Mouse (Mus musculus) megakaryocyte, embryonic 14.5 days (primary cell): ENCODE measurements at regions not wholly inside any gene's neighbourhood (a gene's known extent, or its start where the extent isn't known, plus 50 kb on each side); places are given as distances from the start of the nearest gene placed in this dataset.

Experiments
- FLI1 ChIP-seq: IDR thresholded peaks from 2 replicates; pipeline ENCODE4 v1.6.1; 2012; ENCODE audit warnings: low read length, inconsistent platforms, mixed read lengths
- GATA1 ChIP-seq: IDR thresholded peaks from 3 replicates; pipeline ENCODE4 v1.6.1; 2012; ENCODE audit warnings: mixed read lengths, low read length, inconsistent platforms, borderline replicate concordance

GRCm38 (mm10) chr3:120008110-120008509 lies 223.8 kb upstream of the Ptbp2 start:
- TF ChIP-seq GATA1: no peak
- no peak for TF ChIP-seq FLI1
